Mouse (Mus musculus) CH12.LX (cell line): ENCODE results near the gene Creg2.

Source experiments
- CTCF ChIP-seq, 2 experiments: IDR thresholded peaks in 1 of 2; conservative IDR thresholded peaks in 1 of 2; 2 replicates each; pipeline ENCODE4 v1.5.1; 2011 to 2012; ENCODE audit warnings: low read depth in 2 of 2, low read length in 2 of 2, improper control_type of control experiment in 1 of 2, inconsistent platforms in 1 of 2, mild to moderate bottlenecking in 1 of 2, moderate library complexity in 1 of 2
- ELF1 ChIP-seq: IDR thresholded peaks from 2 replicates; pipeline ENCODE4 v1.6.1; 2014; ENCODE audit warnings: low read depth, mild to moderate bottlenecking, inconsistent platforms, low read length, improper control_type of control experiment
- GABPA ChIP-seq: IDR thresholded peaks from 2 replicates; pipeline ENCODE4 v1.6.1; 2012; ENCODE audit warnings: low read depth, low read length, improper control_type of control experiment, inconsistent platforms; ENCODE audit not compliant: insufficient replicate concordance
- POLR2A ChIP-seq: IDR thresholded peaks from 2 replicates; pipeline ENCODE4 v1.6.1; 2011; ENCODE audit warnings: low read depth, mild to moderate bottlenecking, improper control_type of control experiment, low read length
- TCF12 ChIP-seq: IDR thresholded peaks from 2 replicates; pipeline ENCODE4 v1.6.1; 2014; ENCODE audit warnings: low read depth, mild to moderate bottlenecking, inconsistent platforms, low read length, improper control_type of control experiment
- USF1 ChIP-seq: IDR thresholded peaks from 2 replicates; pipeline ENCODE4 v1.6.1; 2014; ENCODE audit warnings: low read depth, mild to moderate bottlenecking, inconsistent platforms, low read length, improper control_type of control experiment

DNA sequence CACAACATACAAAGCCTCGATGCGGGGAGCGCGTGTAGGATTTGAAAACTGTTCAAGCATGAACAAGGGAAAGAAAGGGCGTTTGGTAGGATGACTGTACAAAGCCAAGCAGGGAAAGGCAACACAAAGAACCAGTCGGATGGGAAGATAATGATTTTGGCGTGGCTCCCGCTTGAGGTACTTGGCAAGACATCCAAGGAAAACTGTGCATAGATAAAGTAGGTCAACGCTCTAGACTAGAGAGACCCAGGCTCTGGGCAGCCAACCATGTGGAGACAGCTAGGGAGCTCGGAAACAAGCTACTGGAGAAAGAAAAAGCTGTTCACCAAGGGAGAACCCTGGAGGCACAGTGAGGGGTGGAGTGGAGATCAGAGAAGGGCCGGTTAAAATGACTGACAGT is 52.5 kb downstream of the Creg2 start:
- TF ChIP-seq POLR2A (no peak), GABPA (no peak), USF1 (no peak), TCF12 (no peak), CTCF (conservative IDR thresholded peaks at IDR 0.05 in 1 of 2, IDR thresholded peaks at IDR 0.05 in 1 of 2; ENCODE audit: low read depth in 2 of 2, low read length in 2 of 2) (no peak), ELF1 (no peak)
